Mouse (Mus musculus): ENCODE measurements around the gene Rock2.

GRCm38 (mm10) chr12:16856306-16856679 is 38.4 kb upstream of the Rock2 start:
- TF ChIP-seq ZNF384 (IDR thresholded peaks at IDR 0.05; ENCODE audit: low read depth, low read length) = no peak
- TF ChIP-seq CHD2 (IDR thresholded peaks at IDR 0.05; ENCODE audit: low read depth, low read length) = no peak
- no peak for TF ChIP-seq HCFC1 (IDR thresholded peaks at IDR 0.05; ENCODE audit: borderline replicate concordance, insufficient read depth, low read length)
- no peak for TF ChIP-seq ZC3H11A (IDR thresholded peaks at IDR 0.05; ENCODE audit: borderline replicate concordance, low read depth, low read length)
- TF ChIP-seq MAFK (IDR thresholded peaks at IDR 0.05; ENCODE audit: insufficient read depth, low read depth, low read length) = no peak

All from ES-E14 (cell line).